Mouse (Mus musculus): ENCODE results near the gene Sf3a3. TPM values are rescaled to one million over a fixed set of nuclear protein-coding genes. Genes with fewer than 3 reads are reported as not detected.

The Sf3a3 gene
- polyA plus RNA-seq, 1 experiment, result 14.5 TPM

GRCm38 (mm10) chr4:124674334-124675032, 40.1 kb upstream of the Sf3a3 start:
- 81% methylated on average over 17 of the region's 17 CpGs for WGBS
- H3K27me3 ChIP-seq (replicated peaks; ENCODE audit: control insufficient read depth, insufficient read depth, low read length), result no peaks in the 10 kb centered on the region
- DNase-seq, result no peak
- no peaks in the 10 kb centered on the region for H3K4me1 ChIP-seq (ENCODE audit: control insufficient read depth, insufficient read depth, low read length)
- TF ChIP-seq CTCF (conservative IDR thresholded peaks at IDR 0.05; ENCODE audit: insufficient read depth, insufficient read length, low read depth, low read length), result no peak
- no peak for TF ChIP-seq POLR2A (IDR thresholded peaks at IDR 0.05; ENCODE audit: low read depth, low read length)
- no peaks in the 10 kb centered on the region; the same call in none of the 2 replicates for H3K36me3 ChIP-seq (ENCODE audit: control insufficient read depth, insufficient read depth, low read length)
- no peak overlapping the region for H3K27ac ChIP-seq (ENCODE audit: insufficient read depth, low read depth, low read length)
- H3K4me3 ChIP-seq (ENCODE audit: insufficient read depth, low read depth, low read length), result no peak overlapping the region

GRCm38 (mm10) chr4:124675037-124675436, 39.5 kb upstream of the Sf3a3 start:
- peak; percentile 54 for DNase-seq
- 10% methylated on average over 4 of the region's 4 CpGs for WGBS

GRCm38 (mm10) chr4:124675958-124676357, 38.6 kb upstream of the Sf3a3 start:
- Histone ChIP-seq H3K27ac (ENCODE audit: insufficient read depth, low read depth, low read length) (no peak overlapping the region), H3K4me1 (ENCODE audit: control insufficient read depth, insufficient read depth, low read length) (no peaks in the 10 kb centered on the region), H3K36me3 (ENCODE audit: control insufficient read depth, insufficient read depth, low read length) (peaks cover 2% of the 10 kb centered on the region), H3K4me3 (ENCODE audit: insufficient read depth, low read depth, low read length) (no peak overlapping the region), H3K27me3 (replicated peaks; ENCODE audit: control insufficient read depth, insufficient read depth, low read length) (no peaks in the 10 kb centered on the region)
- no peak for TF ChIP-seq POLR2A (IDR thresholded peaks at IDR 0.05; ENCODE audit: low read depth, low read length)
- no peak for TF ChIP-seq CTCF (conservative IDR thresholded peaks at IDR 0.05; ENCODE audit: insufficient read depth, insufficient read length, low read depth, low read length)
- WGBS, result 90% methylated on average over 6 of the region's 6 CpGs
- DNase-seq, result no peak

More at GRCm38 (mm10) chr4:124675037-124675436, 39.5 kb upstream of the Sf3a3 start:
- peak; percentile 71 for TF ChIP-seq CTCF (conservative IDR thresholded peaks at IDR 0.05; ENCODE audit: insufficient read depth, insufficient read length, low read depth, low read length)
- TF ChIP-seq POLR2A (IDR thresholded peaks at IDR 0.05; ENCODE audit: low read depth, low read length), result no peak
- Histone ChIP-seq H3K27ac (ENCODE audit: insufficient read depth, low read depth, low read length) (no peak overlapping the region), H3K4me1 (ENCODE audit: control insufficient read depth, insufficient read depth, low read length) (no peaks in the 10 kb centered on the region), H3K36me3 (ENCODE audit: control insufficient read depth, insufficient read depth, low read length) (peaks cover 2% of the 10 kb centered on the region), H3K27me3 (replicated peaks; ENCODE audit: control insufficient read depth, insufficient read depth, low read length) (no peaks in the 10 kb centered on the region), H3K4me3 (ENCODE audit: insufficient read depth, low read depth, low read length) (no peak overlapping the region)

- peak; percentile 21 for DNase-seq
- 0 out of 2 replicates have a peak, but pooled peaks cover 3% of the 10 kb centered on the region for H3K4me1 ChIP-seq (ENCODE audit: control insufficient read depth, insufficient read depth, low read length)
- no peaks in the 10 kb centered on the region for H3K27me3 ChIP-seq (replicated peaks; ENCODE audit: control insufficient read depth, insufficient read depth, low read length)
- WGBS, result 41% methylated on average over 7 of the region's 7 CpGs
- TF ChIP-seq CTCF (conservative IDR thresholded peaks at IDR 0.05; ENCODE audit: insufficient read depth, insufficient read length, low read depth, low read length) (0 out of 2 replicates have a peak, but pooled peaks have one; percentile 18), POLR2A (IDR thresholded peaks at IDR 0.05; ENCODE audit: low read depth, low read length) (no peak)
- peaks cover 14% of the 10 kb centered on the region for H3K36me3 ChIP-seq (ENCODE audit: control insufficient read depth, insufficient read depth, low read length)
- H3K27ac ChIP-seq (ENCODE audit: insufficient read depth, low read depth, low read length), result no peak overlapping the region
- H3K4me3 ChIP-seq (ENCODE audit: insufficient read depth, low read depth, low read length), result no peak overlapping the region
Observed at GRCm38 (mm10) chr4:124682270-124682669, 32.3 kb upstream of the Sf3a3 start.

- H3K36me3 ChIP-seq (ENCODE audit: control insufficient read depth, insufficient read depth, low read length), result peaks cover 14% of the 10 kb centered on the region
- 0 out of 2 replicates have a peak, but pooled peaks cover 3% of the 10 kb centered on the region for H3K4me1 ChIP-seq (ENCODE audit: control insufficient read depth, insufficient read depth, low read length)
- no peak overlapping the region for H3K27ac ChIP-seq (ENCODE audit: insufficient read depth, low read depth, low read length)
- no peak for DNase-seq
- no peaks in the 10 kb centered on the region for H3K27me3 ChIP-seq (replicated peaks; ENCODE audit: control insufficient read depth, insufficient read depth, low read length)
- TF ChIP-seq POLR2A (IDR thresholded peaks at IDR 0.05; ENCODE audit: low read depth, low read length) (no peak), CTCF (conservative IDR thresholded peaks at IDR 0.05; ENCODE audit: insufficient read depth, insufficient read length, low read depth, low read length) (no peak)
- 77% methylated on average over 4 of the region's 4 CpGs for WGBS
- H3K4me3 ChIP-seq (ENCODE audit: insufficient read depth, low read depth, low read length), result no peak overlapping the region
Observed at GRCm38 (mm10) chr4:124683474-124683873, 31.1 kb upstream of the Sf3a3 start.

DNA sequence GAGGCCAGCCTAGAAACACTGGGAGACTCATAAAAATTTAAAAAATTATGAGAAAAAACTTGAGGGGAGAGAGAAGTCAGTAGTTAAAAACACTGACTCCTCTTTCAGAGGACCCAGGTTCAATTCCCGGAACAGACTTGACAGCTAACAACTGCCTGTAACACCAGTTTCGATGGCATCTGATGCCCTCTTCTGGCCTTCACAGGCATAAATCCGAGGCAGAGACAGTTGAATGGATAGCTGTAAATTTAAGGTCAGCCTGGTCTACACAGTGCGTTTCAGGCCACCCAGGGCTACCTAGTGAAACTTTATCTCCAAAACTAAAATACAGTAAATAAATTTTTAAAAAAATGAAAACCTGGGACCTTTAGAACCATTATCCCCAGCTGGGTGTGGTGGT, 29.6 kb upstream of the Sf3a3 start:
- Histone ChIP-seq H3K36me3 (ENCODE audit: control insufficient read depth, insufficient read depth, low read length) (peaks cover 12% of the 10 kb centered on the region), H3K4me3 (ENCODE audit: insufficient read depth, low read depth, low read length) (no peak overlapping the region), H3K27me3 (replicated peaks; ENCODE audit: control insufficient read depth, insufficient read depth, low read length) (no peaks in the 10 kb centered on the region), H3K27ac (ENCODE audit: insufficient read depth, low read depth, low read length) (no peak overlapping the region), H3K4me1 (ENCODE audit: control insufficient read depth, insufficient read depth, low read length) (0 out of 2 replicates have a peak, but pooled peaks cover 3% of the 10 kb centered on the region)
- DNase-seq, result peak; percentile 31
- TF ChIP-seq CTCF (conservative IDR thresholded peaks at IDR 0.05; ENCODE audit: insufficient read depth, insufficient read length, low read depth, low read length) (peak; percentile 44), POLR2A (IDR thresholded peaks at IDR 0.05; ENCODE audit: low read depth, low read length) (no peak)
- WGBS, result 52% methylated on average over 4 of the region's 4 CpGs

DNA sequence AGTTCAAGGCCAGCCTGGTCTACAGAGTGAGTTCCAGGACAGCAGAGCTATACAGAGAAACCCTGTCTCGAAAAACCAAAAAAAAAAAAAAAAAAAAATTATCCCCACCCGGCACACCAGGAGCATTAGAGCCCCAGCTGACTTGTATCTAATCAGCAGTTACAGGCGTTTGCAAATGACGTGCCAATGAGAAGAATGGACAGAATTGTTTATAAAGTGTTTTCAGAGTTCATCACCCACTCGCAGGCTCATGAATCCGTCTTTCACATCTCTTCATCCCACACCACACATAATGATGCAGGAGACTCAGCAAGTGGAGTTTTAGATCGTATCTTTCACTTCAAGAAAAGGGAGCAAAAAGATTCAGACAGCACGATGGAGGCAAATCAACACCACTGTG, 29.1 kb upstream of the Sf3a3 start:
- Histone ChIP-seq H3K27me3 (replicated peaks; ENCODE audit: control insufficient read depth, insufficient read depth, low read length) (no peaks in the 10 kb centered on the region), H3K36me3 (ENCODE audit: control insufficient read depth, insufficient read depth, low read length) (peaks cover 12% of the 10 kb centered on the region), H3K4me1 (ENCODE audit: control insufficient read depth, insufficient read depth, low read length) (0 out of 2 replicates have a peak, but pooled peaks cover 3% of the 10 kb centered on the region), H3K4me3 (ENCODE audit: insufficient read depth, low read depth, low read length) (no peak overlapping the region), H3K27ac (ENCODE audit: insufficient read depth, low read depth, low read length) (no peak overlapping the region; the same call in 1 of the 2 replicates)
- TF ChIP-seq POLR2A (IDR thresholded peaks at IDR 0.05; ENCODE audit: low read depth, low read length) (no peak), CTCF (conservative IDR thresholded peaks at IDR 0.05; ENCODE audit: insufficient read depth, insufficient read length, low read depth, low read length) (no peak)
- DNase-seq, result no peak
- WGBS, result 55% methylated on average over 8 of the region's 8 CpGs
